Mouse (Mus musculus) G1E-ER4 (cell line): ENCODE measurements around the gene Pde4a. TPM values are rescaled to one million over a fixed set of nuclear protein-coding genes. Genes with fewer than 3 reads are reported as not detected.

ENCODE experiments used
- GATA1 ChIP-seq: IDR thresholded peaks from one replicate; pipeline ENCODE4 v1.8.0; 2012; ENCODE audit warnings: low read length, inconsistent platforms
- polyA plus RNA-seq: library from polyadenylated mRNA; stranded (reverse); fragments of >175 nt; gene quantifications from 2 replicates; pipeline ENCODE4 v1.2.3, GENCODE M21; 2012

Gene Pde4a
- polyA plus RNA-seq, 1 experiment, result 3.6 TPM

DNA sequence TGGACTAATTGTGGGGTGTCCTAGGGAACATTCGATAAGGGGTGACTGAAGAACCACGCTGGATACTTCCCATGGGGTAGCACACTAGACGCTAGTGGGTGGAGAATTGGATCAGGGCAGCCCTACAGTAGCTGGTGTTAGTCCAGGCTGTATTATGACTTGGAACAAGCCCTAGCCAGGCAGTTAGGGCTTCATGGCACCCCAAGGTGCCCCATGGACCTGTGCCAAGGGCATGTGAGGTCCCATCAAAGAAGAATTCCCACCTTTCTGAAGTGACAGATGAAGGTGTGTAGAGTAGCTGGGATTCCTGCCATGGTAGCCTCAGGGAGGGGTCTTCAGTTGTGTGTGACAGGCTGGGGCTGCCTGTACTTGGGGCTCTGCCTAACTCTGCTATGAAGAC, 1.0 kb downstream of the Pde4a start:
- no peak for TF ChIP-seq GATA1

GRCm38 (mm10) chr9:21167140-21168097, 1.9 kb downstream of the Pde4a start:
- no peak for TF ChIP-seq GATA1

DNA sequence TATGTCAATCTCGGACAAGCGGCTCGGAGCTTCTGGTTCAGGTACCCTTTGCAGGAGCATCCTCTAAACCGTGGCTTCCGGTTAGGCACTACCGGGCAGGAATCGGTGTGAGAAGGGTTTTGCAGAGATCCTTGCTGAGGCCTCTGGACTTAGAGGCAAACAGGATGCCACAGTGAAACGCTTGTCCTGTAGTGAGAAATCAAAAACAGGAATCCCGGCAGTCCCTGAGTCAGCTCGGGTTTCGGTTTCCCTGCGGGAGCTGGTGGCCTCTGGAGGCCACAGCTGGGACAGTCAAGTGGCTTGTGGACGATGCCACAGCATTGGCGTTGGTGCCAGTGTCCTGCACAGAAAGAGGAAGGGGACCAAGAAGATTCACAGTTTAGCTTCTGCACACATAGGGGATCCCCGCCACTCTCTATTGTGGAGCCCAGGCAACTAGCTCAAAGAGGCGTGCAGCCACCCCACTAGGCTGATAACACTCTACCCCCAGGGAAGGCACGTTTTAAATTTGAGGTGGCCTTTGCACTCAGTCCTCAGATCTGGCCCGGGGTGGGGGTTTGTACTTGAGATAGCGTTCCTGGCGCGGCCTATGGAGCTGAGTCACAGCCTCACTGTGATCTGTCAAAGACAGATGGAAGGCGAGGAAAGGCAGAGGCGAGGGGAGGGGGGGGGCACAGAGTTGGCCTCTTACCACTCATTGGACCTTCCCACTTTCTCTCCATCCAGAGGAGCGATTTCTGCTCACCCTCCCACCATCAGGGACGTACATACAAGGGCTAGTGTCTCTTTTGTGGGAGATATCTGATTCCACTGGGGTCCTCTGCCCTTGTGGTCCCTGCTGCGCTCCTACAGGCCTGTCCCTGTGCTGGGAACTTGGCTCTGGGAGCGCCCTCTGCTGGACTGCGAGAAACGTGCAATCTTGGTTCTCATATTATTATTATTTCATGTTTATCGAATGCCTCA, 2.9 kb downstream of the Pde4a start:
- no peak for TF ChIP-seq GATA1

- no peak for TF ChIP-seq GATA1
Measured at GRCm38 (mm10) chr9:21169157-21169556, 3.6 kb downstream of the Pde4a start.

GRCm38 (mm10) chr9:21172364-21172763, 6.8 kb downstream of the Pde4a start:
- no peak for TF ChIP-seq GATA1

DNA sequence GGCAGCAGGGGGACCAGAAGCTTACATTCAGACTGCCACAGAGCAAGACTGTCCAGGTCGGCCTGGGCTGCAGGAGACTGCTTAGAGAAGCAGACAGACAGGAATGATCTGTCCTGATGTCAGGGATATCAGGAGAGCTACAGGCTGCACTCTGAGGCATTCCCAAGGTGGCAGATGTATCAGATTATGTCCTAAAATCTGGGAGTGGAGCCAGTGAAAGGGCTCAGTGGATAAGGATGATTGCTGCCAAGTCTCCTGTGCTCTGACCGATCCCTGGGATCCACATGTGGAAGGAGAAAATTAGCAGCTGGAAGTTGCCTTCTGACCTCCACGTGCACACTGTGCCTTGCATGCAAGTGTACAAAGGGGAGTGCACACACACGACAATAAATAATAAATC, 14.9 kb downstream of the Pde4a start:
- TF ChIP-seq GATA1, result no peak

- no peak for TF ChIP-seq GATA1
Measured at GRCm38 (mm10) chr9:21180841-21181240, 15.3 kb downstream of the Pde4a start.

DNA sequence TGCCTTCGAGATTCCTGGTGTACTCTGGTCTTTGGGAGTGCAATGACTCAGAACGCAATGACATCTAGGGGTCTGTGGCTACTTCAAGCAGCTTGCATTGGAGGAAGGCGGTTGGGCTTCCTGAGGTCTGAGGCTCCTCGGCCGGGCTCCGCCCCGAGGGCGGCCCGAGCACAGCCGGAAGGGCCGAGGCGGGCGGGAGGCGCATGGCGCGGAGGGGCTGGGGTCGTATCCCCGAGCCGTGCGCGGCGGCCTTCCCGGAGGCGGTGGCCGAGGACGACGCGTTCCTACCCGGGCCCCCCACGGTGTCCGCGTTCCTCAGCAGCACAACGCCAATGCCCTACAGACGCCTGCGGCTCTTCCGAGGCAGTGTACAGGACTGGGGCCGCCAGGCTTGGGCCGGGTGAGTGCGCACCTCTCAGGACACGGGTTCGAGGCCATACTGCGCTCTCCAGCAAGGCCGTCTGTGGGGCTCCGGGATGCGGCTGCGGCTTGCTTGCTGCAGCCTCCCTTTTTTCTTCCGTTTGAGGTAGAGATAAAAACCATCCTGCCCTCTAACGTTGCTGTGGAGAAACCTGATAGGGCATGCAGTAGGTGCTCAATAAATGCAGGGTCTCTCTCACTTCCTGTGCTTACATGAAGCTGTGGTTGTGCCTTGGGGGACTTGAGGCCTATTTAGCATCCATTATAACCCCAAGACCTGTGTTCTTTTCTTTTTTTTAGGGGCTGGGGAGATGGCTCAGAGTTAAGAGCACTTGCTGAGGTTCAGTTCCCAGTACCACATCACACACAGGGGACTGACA, 16.1 kb downstream of the Pde4a start:
- TF ChIP-seq GATA1, result no peak

DNA sequence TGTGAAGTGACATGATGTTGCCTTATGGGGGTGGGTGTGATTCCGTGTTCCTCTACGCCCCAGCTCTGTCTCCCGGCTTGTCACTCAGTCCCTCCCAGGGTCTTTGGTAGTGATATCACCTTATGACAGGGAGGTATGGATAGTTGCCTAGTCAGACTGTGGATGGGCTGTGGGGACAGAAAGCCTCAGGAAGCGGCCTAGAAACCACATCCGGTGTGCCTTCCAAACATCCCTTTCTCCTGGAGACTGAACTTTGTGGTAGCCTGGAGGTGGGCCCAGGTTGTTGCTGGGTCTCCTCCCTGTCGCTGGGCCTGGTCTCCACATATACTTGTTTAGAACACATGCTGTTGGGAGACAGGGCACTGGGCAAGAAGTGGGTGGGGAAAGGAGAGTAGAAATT, 17.9 kb downstream of the Pde4a start:
- no peak for TF ChIP-seq GATA1

DNA sequence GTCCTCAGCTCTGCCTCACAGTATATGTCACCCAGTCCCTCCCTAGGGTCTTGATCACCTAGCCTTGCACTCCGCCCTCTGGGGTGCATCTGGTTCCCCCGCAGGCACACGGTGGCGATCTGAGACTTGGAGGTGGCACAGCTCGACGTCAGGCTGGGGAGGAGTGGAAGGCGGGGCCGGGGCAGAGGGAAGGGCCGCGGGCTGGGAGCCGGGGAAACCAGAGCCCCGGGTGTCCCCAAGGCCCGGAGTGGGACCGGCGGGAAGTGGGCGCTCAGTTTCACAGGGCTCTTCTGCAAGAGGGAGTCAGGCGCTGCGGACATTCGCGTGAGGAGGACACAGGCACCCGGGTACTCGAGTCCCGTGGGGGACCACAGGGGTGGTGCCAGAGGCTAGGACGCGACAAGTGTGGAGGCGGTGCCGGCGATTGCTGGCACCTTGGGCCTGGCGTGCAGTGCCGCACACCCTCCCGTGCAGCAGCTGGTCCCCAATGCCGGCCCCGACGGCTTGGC, 18.4 kb downstream of the Pde4a start:
- no peak for TF ChIP-seq GATA1

DNA sequence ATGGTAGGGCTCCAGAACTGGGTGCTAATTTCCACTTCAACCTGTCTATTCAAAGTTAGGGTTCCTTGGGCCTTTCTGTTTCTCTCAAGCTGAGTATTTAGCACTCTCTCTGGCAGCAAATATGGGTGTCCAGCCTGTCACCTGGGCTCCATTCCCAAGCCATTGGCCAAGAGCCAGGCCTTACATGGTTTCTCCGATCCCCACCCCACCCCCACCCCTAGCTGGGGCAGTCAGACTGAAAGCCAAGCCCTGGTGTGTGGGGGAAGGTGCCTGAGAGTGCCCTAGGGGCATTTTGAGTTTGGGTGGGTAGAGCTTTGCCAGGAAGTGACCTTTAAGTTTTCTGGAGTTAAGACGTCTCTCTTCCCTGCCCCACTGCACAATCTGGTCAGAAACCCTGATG, 19.2 kb downstream of the Pde4a start:
- no peak for TF ChIP-seq GATA1

DNA sequence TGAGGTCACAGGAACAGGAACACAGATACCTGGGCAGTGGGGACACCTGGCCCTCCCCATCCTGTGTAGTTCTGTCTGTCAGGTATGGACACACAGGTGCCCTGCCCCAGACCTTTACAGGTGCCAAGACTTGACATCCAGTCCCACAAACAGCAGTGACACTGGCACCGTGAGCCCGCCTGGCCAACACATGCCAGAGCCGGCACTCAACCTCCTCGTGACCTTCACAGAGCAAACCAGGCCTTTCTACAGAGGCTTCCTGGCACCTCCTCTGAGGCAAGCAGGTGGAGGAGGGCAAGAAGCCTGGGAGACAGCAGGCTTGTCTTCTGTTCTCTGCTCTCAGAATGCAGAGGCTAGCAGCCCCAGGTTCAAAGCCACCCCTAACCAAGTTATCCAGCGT, 19.9 kb downstream of the Pde4a start:
- no peak for TF ChIP-seq GATA1

DNA sequence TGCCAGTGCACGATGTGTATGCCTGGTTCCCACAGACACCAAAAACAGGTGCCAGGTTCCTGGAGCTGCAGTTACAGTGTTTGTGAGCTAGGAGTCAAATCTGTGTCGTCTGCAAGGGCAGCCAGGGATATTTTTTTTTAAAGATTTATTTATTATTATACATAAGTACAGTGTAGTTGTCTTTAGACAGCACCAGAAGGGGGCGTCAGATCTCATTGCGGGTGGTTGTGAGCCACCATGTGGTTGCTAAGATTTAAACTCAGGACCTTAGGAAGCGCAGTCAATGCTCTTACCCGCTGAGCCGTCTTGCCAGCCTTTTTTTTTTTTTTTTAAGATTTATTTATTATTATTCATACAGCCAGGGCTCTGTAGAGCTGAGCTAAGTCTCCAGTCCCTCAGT, 24.4 kb downstream of the Pde4a start:
- TF ChIP-seq GATA1, result no peak

- no peak for TF ChIP-seq GATA1
Measured at GRCm38 (mm10) chr9:21190670-21191069, 25.2 kb downstream of the Pde4a start.

DNA sequence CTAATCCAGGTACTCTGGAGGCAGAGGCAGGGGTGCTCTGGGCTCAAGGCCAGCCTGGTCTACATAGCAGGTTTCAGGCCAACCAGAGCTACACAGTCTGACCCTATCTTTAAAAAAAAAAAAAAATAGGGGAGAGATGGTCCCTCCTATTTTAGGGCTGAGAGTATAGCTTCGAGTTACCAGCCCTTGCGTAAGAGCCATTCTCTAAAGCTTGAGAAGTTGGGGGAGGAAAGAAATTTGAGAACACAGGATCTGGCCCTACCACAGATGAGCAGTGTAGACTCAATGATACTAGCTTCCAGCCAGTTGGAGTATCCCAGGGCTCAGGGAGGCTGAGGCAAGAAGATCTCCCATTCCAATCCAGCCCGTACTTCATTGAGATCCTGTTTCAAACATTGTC, 28.3 kb downstream of the Pde4a start:
- TF ChIP-seq GATA1, result no peak
